Mouse (Mus musculus) right cerebral cortex, postnatal 14 days (tissue): Measurements from ENCODE around the gene Vill.

Experiments
- DNase-seq: peaks from one replicate; pipeline ENCODE4 v3.0.0; 2022

The Vill gene

DNA sequence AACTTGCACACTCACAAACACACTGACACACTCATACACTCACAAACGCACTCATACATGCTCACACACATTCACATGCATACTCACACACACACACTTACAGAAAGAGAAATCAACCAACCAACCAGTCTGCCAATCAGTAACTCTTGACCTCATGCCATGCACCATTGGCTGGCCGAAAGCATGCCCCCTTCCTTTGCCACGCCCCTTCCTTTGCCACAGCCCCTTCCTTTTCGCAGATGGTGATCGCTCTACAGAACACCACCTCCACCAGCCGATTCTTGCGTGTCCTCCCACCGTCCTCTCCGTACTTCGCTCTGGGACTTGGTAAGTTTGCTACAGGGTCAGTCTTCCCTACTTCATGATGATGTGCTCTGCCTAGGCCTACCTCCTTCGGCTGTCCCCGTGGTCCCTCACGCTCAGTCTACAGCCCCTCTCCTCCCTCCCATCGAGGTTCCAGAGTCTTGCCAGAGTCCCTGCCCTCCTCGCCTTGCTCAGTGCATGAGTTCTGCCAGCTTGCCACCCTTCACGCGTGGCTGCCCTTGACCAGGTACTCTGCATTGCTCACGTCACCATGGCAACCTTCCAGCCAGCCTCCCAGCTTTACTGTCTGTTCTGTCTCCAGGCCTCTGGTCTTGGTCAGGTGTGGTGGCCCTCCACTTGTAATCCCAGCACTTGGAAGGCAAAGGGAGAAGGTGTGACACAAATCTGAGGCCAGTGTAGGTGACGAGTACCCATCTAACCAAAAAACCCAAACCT lies 67.0 kb downstream of the Vill start:
- no peak for DNase-seq

DNA sequence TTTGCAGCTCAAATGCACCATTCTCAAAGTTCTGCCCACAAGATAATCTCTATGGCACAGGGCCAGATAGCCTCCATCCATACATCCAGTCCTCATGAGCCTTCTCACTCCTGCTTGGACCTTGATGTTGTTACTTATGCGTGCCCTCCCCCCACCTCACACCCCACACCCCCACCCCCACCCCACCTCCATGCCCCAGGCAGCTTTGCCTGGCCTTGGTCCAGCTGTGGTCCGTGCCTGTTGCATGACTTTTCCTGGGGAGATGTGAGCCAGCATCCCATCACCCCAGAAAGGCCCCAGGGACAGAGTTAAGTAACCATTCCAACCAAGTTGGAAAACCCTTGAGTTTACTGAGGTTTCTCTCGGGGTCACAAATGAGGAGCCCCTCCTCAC lies 67.6 kb downstream of the Vill start:
- DNase-seq = no peak
